Mouse (Mus musculus): ENCODE measurements around the gene Sox1.

Sox1 gene

DNA sequence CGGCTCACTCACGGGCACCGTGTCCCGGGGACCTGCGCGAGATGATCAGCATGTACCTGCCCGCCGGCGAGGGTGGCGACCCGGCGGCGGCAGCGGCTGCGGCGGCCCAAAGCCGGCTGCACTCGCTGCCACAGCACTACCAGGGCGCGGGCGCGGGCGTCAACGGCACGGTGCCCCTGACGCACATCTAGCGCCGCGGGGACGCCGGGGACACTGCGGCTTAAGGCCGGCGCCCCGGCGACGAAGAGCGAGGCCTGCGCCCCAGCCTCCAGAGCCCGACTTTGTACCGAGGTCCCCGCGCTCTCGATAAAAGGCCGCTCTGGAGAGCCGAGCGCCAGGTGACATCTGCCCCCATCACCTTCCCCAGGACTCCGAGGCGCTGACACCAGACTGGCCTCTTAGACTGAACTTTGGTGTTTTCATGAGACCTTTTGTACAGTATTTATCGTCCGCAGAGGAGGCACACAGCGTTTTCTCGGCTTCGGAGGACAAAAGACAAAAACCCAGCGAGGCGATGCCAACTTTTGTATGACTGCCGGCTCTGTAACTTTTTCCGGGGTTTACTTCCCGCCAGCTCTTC is 2.3 kb downstream of the Sox1 start:
- TF ChIP-seq GATA4 (IDR thresholded peaks at IDR 0.05; ENCODE audit: insufficient replicate concordance, low read length) = no peak

DNA sequence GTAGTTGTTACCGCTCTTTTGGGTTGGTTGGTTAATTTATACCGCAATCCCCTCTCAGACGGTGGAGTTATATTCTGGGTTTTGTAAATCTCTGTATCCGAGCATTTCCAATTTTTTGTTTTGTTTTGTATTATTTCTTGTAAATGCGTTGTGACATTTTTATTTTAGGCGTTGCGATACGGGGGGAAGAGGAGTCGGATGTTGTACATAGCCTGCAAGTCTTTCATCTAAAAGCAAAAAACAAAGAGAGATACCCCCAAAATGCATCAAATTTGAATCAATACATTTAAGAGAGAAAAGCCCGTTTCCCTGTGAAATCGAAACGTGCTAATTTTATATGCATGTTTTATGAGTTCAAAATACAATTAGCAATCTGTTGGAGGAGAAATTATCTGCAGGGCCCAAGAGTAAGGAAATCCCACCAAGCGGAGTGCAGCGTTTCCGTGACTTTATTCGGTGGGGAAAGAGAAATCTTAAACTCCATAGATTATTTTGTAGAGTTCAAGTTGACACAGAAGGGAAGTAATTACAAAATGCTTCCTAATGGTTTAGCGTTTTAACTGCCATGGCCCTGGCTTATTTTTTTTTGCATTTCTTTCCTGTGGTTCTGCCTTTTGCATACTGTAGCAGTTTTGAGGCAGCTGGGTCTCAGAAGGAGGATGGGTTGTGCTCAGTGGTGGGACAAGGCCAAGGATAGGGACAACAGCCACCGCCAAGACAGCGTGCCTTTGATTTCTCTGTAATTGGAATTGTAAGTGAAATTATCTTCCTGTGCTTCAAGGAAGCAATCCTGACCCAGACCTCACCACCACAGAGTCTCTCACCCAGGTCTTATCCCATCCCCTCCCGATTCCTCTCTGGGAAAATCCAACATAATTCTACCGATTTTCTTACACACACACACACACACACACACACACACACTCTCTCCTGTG is 3.2 kb downstream of the Sox1 start:
- TF ChIP-seq GATA4 (IDR thresholded peaks at IDR 0.05; ENCODE audit: insufficient replicate concordance, low read length) = no peak

DNA sequence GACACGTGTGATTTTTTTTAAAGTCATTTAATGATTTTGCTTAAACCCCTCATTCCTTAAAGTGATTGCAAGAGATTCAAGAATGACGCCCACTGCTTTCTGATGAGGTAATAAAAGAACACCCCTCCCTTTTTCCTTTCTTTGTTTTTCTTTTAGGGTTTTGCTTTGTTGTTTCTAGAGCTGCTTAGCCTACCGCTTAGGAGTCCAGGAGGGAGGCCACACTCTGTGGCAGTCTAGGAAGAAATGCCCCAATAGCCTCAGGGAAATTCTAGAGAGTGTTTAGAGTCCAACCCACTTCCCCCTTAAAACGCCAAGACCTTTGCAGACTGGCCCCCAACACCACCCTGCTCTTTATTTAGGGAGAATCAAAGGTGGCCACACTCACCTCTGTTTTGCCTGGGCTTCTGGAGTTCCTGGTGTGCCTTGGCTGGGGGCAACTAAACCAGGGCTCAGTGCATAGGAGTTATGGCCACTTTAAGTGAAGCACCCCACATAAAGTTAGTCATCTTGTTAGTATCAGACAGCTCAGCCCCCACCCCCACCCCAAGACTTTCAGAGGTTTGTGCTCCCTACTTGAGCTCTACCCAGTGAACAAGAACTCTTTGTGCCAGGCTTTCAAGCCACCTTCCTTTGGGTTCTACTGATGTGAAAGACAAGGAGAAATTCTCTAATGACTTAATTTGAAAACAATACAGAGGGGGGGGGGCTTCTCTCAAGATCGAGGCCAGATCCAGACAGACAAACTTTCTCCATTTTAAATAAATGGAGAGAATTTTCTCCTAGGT is 4.5 kb downstream of the Sox1 start:
- no peak for TF ChIP-seq GATA4 (IDR thresholded peaks at IDR 0.05; ENCODE audit: insufficient replicate concordance, low read length)

DNA sequence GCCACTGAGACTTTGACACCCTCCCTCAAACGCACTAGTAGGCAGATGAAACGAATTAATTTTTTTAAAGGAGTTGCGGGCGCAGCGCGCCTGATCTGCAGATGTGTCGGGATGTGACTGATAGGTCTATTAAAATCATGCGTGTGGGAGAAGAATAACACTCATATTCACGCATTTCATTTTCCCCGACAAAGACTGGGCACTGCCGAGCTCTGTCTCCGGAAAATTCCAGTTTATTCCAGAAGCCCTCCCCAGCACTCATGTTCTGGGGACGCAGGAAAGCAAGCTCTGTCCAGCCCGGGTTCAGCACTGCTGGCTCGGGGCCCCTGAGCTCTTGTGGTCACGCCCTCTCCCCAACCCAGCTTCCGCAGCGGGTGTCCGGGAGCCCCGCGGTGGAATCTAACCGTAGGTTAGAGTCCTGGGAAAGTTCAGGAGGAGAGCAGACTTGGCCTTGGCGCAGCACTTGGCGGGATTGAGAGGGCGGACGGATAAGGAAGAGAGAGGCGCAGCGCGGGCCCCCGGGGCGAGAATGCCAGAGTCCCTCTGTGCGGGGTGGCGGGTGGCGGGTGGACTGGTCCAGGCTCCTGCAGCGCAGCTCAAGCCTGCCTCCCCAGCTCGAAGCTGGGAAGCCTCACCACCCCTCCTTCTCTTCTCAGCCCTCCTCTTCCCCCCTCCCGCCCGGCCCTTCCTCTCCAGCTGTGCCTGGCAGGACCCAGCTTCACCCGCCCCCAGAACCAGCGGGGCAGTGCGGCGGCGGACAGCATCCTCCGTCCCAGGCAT is 5.7 kb downstream of the Sox1 start:
- no peak for TF ChIP-seq GATA4 (IDR thresholded peaks at IDR 0.05; ENCODE audit: insufficient replicate concordance, low read length)

DNA sequence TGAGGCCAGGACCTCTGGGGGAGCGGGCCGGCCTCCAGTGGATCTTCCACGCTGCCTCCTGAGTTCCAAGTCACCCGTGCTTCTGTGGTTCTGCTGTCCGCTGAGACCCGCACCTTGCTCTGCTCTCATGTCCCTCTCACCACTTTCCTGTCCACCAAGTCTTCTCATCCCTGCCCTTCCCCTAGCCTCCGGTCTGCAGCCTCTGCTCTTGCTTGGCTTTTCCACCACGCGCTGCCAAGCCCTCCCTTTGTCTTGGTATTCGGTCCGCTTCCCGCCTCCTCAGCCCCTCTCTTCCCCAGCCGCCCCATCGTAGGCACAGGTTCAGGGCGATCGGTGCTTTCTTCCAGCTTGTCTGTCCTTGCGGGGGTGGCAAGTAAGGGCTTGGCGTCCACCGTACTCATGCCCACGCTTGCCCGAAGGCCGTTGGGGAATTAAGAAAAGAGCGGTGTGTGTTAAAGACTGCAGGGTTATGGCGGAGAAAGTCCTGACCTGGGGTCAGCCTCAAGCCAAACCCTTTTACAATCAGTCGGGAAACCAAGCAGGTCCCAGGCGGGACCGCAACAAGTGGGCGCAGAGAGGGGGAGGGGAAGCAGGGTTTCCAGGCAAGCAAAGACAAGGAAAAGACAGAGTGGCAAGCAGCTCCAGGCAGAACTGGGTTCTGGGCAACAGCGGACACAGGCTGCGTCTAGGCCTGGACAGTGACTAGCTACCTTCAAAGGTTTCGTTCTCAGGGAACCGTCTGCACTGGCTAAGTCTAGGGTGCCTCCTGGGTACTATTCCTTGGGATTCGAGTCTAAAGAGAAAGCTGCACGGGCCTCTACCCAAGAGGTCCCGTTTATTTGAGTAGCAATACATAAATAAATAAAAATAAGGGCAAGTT is 6.5 kb downstream of the Sox1 start:
- no peak for TF ChIP-seq GATA4 (IDR thresholded peaks at IDR 0.05; ENCODE audit: insufficient replicate concordance, low read length)

DNA sequence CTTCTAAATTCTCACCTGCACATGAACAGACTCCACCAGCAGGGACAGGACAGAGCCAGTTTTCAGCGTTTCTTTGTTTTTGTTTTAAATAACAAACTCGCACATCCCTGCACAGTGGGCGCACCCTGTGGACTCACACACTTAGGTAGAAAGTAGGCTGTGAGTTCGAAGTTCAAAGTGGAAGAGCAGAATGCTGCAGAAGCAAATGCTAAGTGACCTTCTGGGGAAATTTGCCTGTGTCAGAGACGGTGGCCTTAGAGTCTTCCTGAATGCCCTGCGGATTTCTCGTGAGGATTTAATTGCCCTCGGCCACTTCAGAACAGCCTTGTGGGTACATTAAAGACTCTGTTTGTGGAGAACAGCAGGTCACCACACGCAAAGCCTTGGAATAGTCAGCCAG is 7.6 kb downstream of the Sox1 start:
- no peak for TF ChIP-seq GATA4 (IDR thresholded peaks at IDR 0.05; ENCODE audit: insufficient replicate concordance, low read length)

DNA sequence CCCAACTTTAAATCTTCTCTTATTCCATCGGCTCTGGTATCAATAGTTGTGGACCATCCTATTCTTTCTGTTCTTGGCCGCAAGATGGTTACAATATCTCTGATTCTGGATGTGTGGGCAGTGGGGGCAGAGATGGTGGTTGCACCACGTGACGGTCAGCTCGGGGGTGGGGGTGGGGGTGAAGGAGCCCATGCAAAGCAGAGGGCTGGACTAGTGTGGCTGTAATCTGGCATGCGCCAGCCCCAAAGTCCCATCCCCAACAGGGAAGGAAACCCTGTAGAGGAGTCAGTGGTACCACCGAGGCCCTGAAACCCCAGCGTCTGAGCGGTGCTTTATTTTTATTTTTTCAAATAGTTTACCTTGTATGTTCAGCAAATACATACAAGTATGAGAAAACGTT is 12.9 kb downstream of the Sox1 start:
- TF ChIP-seq GATA4 (IDR thresholded peaks at IDR 0.05; ENCODE audit: insufficient replicate concordance, low read length) = no peak

DNA sequence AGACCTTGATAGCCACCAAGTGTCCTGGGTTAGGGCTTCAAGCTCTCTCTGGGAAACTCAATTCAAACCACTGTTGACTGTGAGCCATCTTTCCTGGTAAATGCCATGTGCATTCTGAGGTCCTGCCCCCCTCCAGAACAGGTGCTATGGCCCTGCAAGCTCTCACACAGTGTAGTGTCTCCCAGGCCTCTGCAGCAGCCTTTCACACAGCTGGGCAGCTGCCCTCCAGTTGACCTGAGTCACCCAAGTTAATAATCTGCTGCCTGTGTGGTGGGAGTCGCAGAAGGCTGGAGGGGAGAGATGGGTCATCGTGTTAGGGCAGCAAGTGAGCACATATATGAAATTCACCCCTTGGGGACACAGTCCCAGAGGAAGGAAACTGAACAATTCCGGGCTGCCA is 14.9 kb downstream of the Sox1 start:
- no peak for TF ChIP-seq GATA4 (IDR thresholded peaks at IDR 0.05; ENCODE audit: insufficient replicate concordance, low read length)

DNA sequence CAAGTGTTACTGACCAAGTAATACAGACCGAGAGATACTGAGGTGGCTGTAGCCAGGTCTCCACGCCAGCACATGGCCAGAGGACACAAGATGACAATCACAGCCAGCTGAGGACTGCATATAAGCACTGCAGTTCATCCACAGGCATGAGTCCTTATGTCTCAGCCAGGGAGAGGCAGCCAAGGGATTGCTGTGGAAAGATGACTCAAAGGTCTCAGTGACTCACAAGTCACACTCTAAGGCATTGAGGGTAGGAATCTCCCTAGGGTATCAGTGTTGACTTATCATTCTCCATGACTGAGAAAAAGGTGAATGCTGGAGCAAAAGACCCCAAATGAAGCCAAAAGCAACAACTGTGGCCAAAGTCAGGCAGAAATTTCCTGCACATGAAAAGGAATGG is 22.0 kb downstream of the Sox1 start:
- TF ChIP-seq GATA4 (IDR thresholded peaks at IDR 0.05; ENCODE audit: insufficient replicate concordance, low read length) = no peak

DNA sequence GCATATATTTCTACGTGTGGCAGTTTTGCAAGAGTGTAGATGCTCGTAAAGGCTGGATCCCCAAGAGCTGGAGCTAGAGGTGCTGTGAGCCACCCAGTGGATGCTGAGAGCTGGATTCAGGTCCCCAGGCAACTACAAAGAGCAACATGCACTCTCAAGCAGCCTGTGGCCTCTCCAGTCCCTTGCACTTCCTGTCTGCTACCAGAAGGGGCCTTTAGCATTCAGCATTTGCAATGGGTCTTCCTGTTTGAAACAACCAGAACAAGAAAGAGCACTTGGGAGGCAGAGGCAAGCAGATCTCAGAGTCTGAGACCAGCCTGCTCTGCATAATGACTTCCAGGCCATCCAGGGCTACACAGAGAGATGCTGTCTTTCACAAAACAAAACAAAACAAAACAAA is 25.4 kb downstream of the Sox1 start:
- no peak for TF ChIP-seq GATA4 (IDR thresholded peaks at IDR 0.05; ENCODE audit: insufficient replicate concordance, low read length)

DNA sequence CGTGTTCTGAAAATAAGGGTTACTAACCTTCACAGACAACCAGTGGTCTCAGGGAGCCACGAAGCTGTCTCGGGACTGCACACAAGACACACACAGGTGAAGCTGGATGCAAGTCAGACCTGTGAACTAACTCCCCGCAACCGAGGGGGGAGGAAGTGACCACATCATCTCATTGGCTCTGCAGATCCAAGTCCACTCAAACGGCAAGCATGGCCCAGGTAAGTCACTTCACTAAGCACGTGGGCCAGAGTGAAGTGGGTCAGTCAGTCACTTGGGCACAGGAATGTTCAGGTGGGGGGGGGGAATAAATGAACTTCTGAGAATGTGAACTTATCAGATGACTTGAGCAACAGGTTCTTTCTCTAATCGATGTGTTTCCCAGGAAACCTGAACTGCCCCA is 30.8 kb downstream of the Sox1 start:
- no peak for TF ChIP-seq GATA4 (IDR thresholded peaks at IDR 0.05; ENCODE audit: insufficient replicate concordance, low read length)

DNA sequence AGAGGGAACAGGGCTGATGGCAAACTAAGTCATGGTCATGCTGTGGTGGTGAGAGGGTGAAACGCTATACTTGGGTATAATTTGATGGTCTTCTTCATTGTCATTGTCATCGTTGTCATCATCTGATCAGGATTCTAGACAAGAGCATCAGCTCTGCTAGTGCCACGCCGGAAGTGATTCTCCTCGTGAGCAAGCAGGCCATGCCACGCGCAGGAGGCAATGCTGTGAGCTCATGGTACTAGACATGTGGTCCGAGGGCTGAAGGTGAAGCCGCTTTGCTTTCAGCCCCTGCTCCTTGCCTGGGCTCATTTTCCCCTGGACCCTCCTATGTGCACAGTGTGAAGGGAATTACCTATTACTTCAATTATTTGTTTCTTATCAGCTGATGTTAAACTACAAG is 32.3 kb downstream of the Sox1 start:
- TF ChIP-seq GATA4 (IDR thresholded peaks at IDR 0.05; ENCODE audit: insufficient replicate concordance, low read length) = no peak

DNA sequence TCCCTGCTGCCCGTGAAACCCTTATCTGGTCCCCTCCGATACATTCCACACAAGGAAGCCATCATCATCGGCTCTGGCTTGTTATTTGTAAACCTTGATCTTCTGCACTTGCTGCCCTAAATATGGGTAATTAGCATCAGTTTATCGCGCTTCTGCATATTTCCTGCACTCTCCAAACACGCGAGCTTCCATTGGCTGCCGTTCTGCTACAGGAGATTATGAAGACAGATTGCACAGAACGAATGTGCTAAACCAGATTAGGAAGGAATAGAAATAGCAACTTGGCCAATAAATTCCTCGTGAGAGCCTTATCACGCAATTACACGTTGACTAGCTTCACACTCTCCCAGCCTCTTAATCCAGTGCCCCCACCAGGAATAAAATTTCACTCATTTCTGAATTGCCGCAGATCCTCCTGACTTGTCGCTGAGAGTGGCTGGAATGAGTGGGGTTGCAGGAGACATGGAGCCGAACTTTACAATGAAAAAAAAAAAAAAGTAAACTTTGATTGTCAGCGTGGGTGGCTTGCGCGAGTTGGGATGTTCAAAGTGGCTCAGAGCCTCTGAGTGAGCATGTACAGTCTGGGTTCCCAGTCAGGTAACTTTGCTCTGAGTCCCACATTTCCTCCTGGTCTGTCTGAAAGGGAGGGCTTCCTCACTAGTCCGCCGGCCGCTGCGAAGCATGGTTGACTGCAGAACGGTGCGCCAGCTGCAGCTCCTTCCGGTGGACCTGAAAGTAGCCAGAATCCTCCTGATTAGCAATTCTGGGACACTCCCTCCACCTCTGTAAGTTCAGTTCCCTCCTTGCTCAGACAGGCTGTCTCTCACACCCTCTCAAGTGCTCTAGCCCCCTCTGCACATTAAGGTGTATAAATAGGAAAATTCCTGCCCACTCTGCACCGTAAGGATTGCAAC is 33.0 kb downstream of the Sox1 start:
- no peak for TF ChIP-seq GATA4 (IDR thresholded peaks at IDR 0.05; ENCODE audit: insufficient replicate concordance, low read length)

Data from liver, adult (tissue).